Mouse (Mus musculus) kidney, adult 18-20 months (tissue): ENCODE data around the gene Stub1.
A peak's percentile ranks its signal among the peaks of the same experiment; 100 is the strongest.

ENCODE experiments used
- DNase-seq: peaks from one replicate; pipeline ENCODE4 v3.0.0; 2021

Gene Stub1

GRCm38 (mm10) chr17:25867836-25868600 is 34.8 kb upstream of the Stub1 start:
- peak; percentile 83 for DNase-seq

DNA sequence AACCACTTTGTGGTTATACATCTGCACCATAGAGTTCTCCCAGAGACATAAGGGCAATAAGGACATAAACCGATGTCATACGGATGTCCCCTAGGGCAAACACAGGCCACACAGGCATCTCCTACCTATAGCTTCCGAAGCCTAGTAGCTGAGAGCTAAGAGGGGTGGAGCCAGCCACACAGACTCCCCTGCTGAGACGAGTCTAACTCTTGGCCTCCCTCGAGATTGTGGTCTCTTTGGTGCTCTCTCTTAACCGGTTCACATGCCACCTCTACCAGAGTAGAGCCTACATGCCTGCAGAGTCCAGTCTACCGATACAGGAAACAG is 34.3 kb upstream of the Stub1 start:
- DNase-seq = no peak

DNA sequence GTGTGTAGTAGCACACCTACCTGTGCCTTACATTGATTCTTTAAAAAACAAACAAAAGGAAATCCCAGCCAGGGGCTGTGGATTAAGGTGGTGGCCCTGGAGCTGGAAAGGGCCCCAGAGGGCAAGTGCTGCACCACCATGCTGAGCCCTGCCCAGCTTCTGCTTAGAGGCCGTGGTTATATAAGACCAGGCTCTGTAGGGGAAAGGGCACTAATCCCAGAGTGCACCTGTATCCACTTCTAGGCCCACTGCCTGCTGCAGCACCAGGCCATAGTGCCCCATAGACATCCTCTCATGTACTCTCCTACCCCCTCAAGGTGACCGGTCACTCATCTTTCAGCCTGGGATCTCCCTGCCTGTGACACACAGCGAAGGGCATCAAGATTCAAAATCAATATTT is 33.0 kb upstream of the Stub1 start:
- no peak for DNase-seq

- no peak for DNase-seq
Observed at GRCm38 (mm10) chr17:25865288-25865687, 32.1 kb upstream of the Stub1 start.

GRCm38 (mm10) chr17:25864311-25864710 is 31.1 kb upstream of the Stub1 start:
- peak; percentile 46 for DNase-seq

DNA sequence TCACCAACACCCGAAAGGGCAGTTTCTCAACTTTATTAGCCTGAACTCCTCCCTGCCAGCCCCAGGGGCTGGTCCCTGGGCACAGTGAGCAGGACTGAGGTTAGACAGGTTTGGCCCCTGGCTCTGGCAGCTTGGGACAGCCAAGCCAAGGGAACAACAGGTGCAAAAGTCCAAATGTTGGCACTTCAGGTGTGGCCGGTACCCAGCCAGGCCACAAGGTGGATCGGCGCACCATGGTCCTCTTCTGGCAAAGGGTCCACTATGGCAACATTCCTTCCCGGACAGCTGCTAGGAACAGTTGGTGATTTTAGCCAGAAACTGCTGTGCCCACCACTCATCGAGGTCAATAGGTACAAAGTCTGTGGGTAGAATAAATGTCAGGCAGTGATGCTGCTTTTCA is 30.5 kb upstream of the Stub1 start:
- DNase-seq = peak; percentile 52

DNA sequence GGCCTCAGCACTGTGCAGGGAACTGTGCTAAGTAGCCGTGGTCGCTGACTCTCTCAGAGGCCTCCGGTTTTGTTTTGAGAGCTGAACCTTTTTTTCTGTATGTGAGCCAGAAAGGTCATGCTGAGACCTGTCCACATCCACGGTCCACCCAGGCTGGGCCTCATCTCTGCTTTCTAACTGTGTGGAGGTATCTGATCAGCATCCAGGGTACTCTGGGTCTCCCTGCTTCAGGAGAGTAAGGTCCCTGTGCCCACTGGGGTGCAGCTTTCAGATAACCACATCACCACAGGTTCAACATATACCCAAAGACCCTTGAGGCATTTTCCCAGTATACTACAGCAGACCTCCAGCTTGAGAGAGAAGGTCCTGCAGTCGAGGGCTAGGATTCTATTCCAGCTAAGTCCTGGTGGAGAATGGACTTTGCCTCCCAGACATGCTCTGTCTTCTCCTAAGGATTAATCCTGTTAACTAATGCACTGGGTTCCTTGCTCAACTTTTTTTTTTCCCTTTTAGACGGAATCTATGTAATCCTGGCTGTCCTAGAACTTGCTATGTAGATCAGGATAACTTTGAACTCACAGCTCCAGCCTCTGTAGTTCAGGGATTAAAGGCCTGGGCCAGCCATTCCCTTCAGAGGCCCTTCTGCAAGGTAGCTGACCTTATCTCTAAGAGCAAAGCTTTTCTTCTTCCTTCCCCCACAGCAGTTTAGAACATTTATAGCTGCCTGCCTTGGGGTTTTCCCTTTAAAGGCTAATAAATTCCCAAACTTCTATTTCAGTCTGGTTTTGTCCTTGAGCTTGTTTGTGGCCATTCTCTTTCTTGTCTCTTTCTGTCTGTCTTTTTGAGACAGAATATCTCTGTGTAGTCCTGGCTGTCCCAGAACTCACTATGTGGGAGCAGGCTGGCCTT is 28.8 kb upstream of the Stub1 start:
- no peak for DNase-seq

DNA sequence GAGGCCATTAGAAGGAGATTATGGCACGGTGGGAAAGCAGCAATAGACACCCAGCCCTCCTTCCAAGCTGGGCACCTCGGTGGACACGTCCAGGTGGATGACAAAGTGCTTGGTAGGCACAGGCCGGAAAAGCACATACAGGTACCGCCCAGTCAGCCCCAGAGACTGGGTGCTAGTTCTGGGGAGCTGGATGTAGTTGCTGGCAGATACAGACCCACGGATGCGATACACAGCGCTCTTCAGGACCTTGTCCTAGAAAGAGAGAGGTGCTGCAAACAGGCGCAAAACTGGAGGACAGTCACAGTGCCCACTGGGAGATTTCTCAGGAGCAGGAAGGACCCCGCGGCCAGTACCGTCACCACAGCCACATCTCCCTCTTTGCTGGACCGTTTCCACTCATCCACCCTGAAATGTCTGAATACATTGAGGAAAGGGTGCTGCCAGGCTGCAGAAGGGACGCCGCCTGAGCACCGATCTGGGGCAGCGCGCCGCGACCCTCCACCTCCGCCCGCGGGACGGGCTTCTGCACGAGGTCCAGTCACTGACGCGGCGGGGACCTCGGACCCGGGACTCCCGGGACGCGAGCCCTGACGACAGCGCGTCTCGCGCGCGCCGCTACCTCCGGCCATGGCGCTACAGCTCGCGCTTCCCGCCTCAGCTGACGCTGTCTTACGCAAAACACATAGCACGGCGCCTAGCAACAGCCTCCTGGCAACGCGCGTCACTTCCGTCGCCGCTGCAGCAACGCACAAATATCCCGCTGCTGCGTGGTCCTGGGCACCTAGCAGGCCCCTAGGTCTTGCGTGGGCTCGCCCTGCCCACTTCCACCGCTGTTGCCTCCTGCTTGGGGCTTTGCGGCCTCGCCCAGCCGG is 27.9 kb upstream of the Stub1 start, which contains the start of gene Wdr90:
TSS of gene Wdr90 (minus strand) at position 670 of the 872 bp plus-strand sequence.
- peak; percentile 91 for DNase-seq

DNA sequence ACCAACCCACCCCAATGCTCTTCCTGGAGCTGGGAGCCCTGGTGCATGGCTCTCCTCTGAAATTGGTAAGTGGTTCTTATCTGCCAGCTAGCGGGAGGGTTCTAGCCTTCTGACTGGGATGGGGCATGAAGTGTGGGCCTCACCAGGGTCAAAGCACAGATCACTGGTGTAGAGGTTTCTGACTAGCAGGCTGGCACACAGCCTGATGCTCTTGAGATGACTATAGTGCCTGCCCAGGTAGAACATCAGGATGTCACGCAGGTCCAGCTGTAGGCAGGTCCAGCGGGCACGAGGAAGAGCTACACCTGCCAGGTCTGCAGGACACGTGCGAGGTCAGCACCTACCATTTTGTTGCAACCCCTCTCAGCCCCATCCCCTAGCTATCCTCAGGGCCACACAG is 27.0 kb upstream of the Stub1 start:
- DNase-seq = no peak

- DNase-seq = peak; percentile 95
Observed at GRCm38 (mm10) chr17:25844396-25844901, 11.2 kb upstream of the Stub1 start, which contains the start of gene Rhot2. Gene Rhot2, minus strand, starts transcription at chr17:25844851.

GRCm38 (mm10) chr17:25843636-25844395 is 10.6 kb upstream of the Stub1 start:
- DNase-seq = no peak

GRCm38 (mm10) chr17:25843122-25843521 is 9.9 kb upstream of the Stub1 start:
- no peak for DNase-seq

GRCm38 (mm10) chr17:25842509-25842908 is 9.3 kb upstream of the Stub1 start:
- DNase-seq = no peak

- no peak for DNase-seq
Observed at GRCm38 (mm10) chr17:25841117-25841880, 8.1 kb upstream of the Stub1 start, which contains the start of gene Gm20683. Gene Gm20683, minus strand, starts transcription at chr17:25841763.

- no peak for DNase-seq
Observed at GRCm38 (mm10) chr17:25840519-25840918, 7.3 kb upstream of the Stub1 start.

DNA sequence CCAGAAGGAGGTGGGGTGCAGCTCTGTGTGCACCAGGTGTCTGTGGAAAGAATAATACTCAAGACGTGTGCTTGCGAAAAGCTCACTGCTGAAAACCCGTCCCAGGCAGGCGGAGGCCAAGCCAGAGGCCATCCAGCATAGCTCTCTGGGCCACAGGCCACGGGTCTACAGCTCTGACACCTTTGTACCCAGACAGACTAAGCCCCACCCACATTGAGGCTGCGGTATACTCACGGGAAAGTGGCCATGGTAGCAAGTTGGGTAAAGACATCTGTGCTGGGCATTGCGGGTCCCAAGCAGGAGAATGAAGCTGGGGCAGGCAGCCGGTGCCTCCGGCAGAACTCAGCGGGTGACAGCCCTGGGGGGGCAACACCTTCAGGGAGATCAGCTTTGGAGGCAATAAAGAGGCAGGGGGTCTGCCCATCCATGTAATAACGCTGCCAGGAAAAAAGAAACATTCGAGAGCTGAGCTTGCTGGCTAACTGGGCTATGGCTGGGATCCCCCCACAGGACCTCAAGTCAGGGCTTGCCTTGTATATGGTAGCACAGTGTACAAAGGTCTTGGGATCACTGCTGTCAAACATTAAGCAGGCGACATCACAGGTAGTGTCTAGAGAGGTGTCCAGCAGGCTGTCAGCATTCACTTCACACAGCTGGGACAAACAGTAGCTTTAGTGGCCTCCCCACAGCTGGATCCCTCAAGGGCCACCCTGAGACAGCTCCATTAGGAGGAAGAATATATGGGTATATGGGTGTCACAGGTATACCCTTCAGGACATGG is 6.4 kb upstream of the Stub1 start:
- DNase-seq = peak; percentile 59

- no peak for DNase-seq
Observed at GRCm38 (mm10) chr17:25838904-25839303, 5.7 kb upstream of the Stub1 start.

DNA sequence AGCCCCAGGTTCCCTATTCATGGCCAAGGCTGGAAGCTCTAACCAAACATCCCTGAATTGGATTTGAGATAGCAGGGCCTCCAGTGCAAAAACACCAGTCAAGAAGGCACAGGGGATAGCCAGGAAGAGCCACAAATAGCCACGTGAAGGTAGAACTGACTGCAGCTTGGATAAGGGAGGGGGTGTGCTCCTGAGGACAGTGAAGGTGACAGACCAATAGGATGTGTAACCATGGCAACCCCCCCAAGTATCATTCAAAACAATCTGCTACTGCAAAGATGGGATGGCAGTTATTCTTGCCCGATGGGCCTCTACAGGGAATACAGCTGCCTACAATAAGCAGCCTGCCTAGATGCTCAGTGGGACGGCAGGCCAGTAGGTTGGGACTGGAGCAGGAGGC is 4.3 kb upstream of the Stub1 start:
- DNase-seq = no peak

GRCm38 (mm10) chr17:25837076-25837410 is 3.8 kb upstream of the Stub1 start, which contains the start of gene Rhbdl1:
Gene Rhbdl1, minus strand, starts transcription at chr17:25837295.
- DNase-seq = peak; percentile 74

- peak; percentile 61 for DNase-seq
Observed at GRCm38 (mm10) chr17:25836397-25837075, 3.3 kb upstream of the Stub1 start.
